Comparison of ENCODE assay signal across 8 mouse cellular contexts in the genomic region with DNA sequence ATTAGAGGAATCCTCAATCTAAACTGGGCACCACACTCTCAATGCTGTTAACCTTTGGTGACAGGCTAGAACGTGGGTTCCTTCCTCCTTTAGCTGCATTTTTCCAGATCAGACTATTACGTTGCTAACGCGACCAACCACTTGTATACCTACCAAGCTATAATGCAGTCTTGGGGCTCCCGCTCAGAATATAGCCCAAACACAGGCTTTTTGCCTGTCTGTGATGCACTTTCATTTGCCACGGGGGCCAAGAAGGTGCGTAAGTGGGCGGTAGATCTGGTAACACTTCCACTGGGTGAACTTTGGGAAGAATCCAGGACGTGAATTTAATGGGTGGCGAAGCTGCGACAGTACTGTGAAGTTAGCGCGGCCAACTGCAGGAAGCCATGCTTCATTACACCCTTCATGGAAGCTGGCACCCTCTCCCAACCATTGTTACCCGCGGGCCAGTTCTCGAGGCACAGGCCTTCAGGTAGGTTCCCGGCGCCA. TPM values are rescaled to one million over a fixed set of nuclear protein-coding genes. Genes with fewer than 3 reads are reported as not detected.
DNase-seq lines count a peak whose midpoint lies in the region; ATAC-seq lines count a peak whose summit lies in the region.

No protein-coding gene starts in this region.

- peaks cover 12% of the 10 kb centered on the region for H3K4me1 ChIP-seq in forebrain, embryonic 16.5 days (replicated peaks; ENCODE audit: control insufficient read depth, insufficient read depth, low read length)
- H3K4me1 ChIP-seq in hindbrain, embryonic 14.5 days (replicated peaks; ENCODE audit: control insufficient read depth, insufficient read depth, low read length), result peaks cover 16% of the 10 kb centered on the region

- ATAC-seq in forebrain, embryonic 16.5 days, result peak; percentile 66
- ATAC-seq in hindbrain, embryonic 14.5 days (ENCODE audit: low FRiP score), result peak; percentile 61

- peak overlapping the region; percentile 99 for H3K27ac ChIP-seq in forebrain, embryonic 16.5 days (ENCODE audit: low read length)
- H3K27ac ChIP-seq in hindbrain, embryonic 14.5 days, result peak overlapping the region; percentile 99
- H3K27ac ChIP-seq in macrophage, result peak overlapping the region; percentile 68

- H3K9ac ChIP-seq in forebrain, embryonic 16.5 days (replicated peaks; ENCODE audit: low read depth, low read length), result peak overlapping the region; percentile 95
- peak overlapping the region; percentile 94 for H3K9ac ChIP-seq in hindbrain, embryonic 14.5 days

- H3K79me2 ChIP-seq in macrophage (ENCODE audit: inconsistent target), result peaks cover 35% of the 10 kb centered on the region

- peak; percentile 41 for DNase-seq in ovary, adult 18-20 months (ENCODE audit: low spot score)
- no peak for DNase-seq in ovary, postnatal 36 days (ENCODE audit: low spot score)
- peak; percentile 83 for DNase-seq in brain, adult 2 months (ENCODE audit: low read depth, low spot score)
- DNase-seq in hindbrain, embryonic 14.5 days (ENCODE audit: low spot score), result peak; percentile 72
- DNase-seq in left cerebral cortex, adult 8-10 months (ENCODE audit: low spot score in 2 of 2), result peak; percentile 49 to 67
- DNase-seq in right cerebral cortex, postnatal 36 days (ENCODE audit: low spot score in 2 of 2), result peak; percentile 32 to 43

- H3K9me3 ChIP-seq in forebrain, embryonic 16.5 days (ENCODE audit: control insufficient read depth, low read length), result no peaks in the 10 kb centered on the region
- no peaks in the 10 kb centered on the region for H3K9me3 ChIP-seq in hindbrain, embryonic 14.5 days (ENCODE audit: control insufficient read depth, low read length)

- no peaks in the 10 kb centered on the region for H3K36me3 ChIP-seq in forebrain, embryonic 16.5 days (ENCODE audit: control insufficient read depth, insufficient read depth)
- peaks cover 7% of the 10 kb centered on the region; the same call in 1 of the 2 replicates for H3K36me3 ChIP-seq in hindbrain, embryonic 14.5 days (replicated peaks; ENCODE audit: control insufficient read depth, insufficient read depth)
- H3K36me3 ChIP-seq in macrophage (ENCODE audit: inconsistent target), result peaks cover 7% of the 10 kb centered on the region; the same call in 1 of the 2 replicates

- no peaks in the 10 kb centered on the region for H3K27me3 ChIP-seq in forebrain, embryonic 16.5 days (replicated peaks; ENCODE audit: control insufficient read depth, insufficient read depth, low read length)
- H3K27me3 ChIP-seq in hindbrain, embryonic 14.5 days (ENCODE audit: control insufficient read depth, insufficient read depth, low read length), result no peaks in the 10 kb centered on the region

- under 1% methylated on average over 18 of the region's 18 CpGs for WGBS in forebrain, embryonic 16.5 days
- under 1% methylated on average over 18 of the region's 18 CpGs for WGBS in hindbrain, embryonic 14.5 days
- 0% methylated on average over 18 of the region's 18 CpGs for WGBS in macrophage (ENCODE audit: missing documents)

- peak overlapping the region; percentile 78 for H3K4me3 ChIP-seq in forebrain, embryonic 16.5 days (replicated peaks; ENCODE audit: low read length)
- H3K4me3 ChIP-seq in hindbrain, embryonic 14.5 days (replicated peaks; ENCODE audit: low read length), result peak overlapping the region; percentile 85
- peak overlapping the region; percentile 69 for H3K4me3 ChIP-seq in macrophage (ENCODE audit: inconsistent target)

- H3K4me2 ChIP-seq in forebrain, embryonic 16.5 days (ENCODE audit: low read length), result peak overlapping the region; percentile 87
- peak overlapping the region; percentile 63 for H3K4me2 ChIP-seq in hindbrain, embryonic 14.5 days (replicated peaks)

RNA-seq across cellular contexts. Expression of a gene that starts 8.8 kb away (rescaled TPM):
- 53.8 and 56.0 TPM in 2 replicates for polyA plus RNA-seq in forebrain, embryonic 16.5 days (2015; fragmentation: Nextera tagmentation; extraction: Ambion mirVana)
- polyA plus RNA-seq in hindbrain, embryonic 14.5 days (2014; fragmentation: Nextera tagmentation; extraction: Ambion mirVana), result 26.8 and 33.1 TPM in 2 replicates
- total RNA-seq in left cerebral cortex, adult 8-10 months (2022), result 10 to 100 TPM; 53.3 to 62.7 (median 56.5) TPM
- total RNA-seq in macrophage (2018; cell fraction: chromatin; rRNA removed), result 100 to 1,000 TPM in 22 of 26 experiments, 10 to 100 TPM in 4; 46.2 to 299 (median 188) TPM
- total RNA-seq in macrophage (2018; cell fraction: cytosol; rRNA removed), result 10 to 100 TPM in 24 of 26 experiments, 1 to 10 TPM in 2; 4.9 to 29.0 (median 20.5) TPM
- total RNA-seq in macrophage (2018; cell fraction: nucleus; rRNA removed), result 100 to 1,000 TPM in 9 of 26 experiments, 10 to 100 TPM in 17; 34.7 to 160 (median 79.6) TPM
- 14.8 to 17.0 TPM (median 16.7 TPM) in 3 replicates for polyA plus RNA-seq in macrophage (2018)

RNA-seq across cellular contexts. Expression of a gene that starts 15.0 kb away (rescaled TPM):
- polyA plus RNA-seq in forebrain, embryonic 16.5 days (2015; fragmentation: Nextera tagmentation; extraction: Ambion mirVana), result 9.8 and 13.4 TPM in 2 replicates
- polyA plus RNA-seq in hindbrain, embryonic 14.5 days (2014; fragmentation: Nextera tagmentation; extraction: Ambion mirVana), result 4.9 and 5.4 TPM in 2 replicates
- total RNA-seq in left cerebral cortex, adult 8-10 months (2022), result 10 to 100 TPM in 1 of 4 experiments, 1 to 10 TPM in 3; 7.9 to 10.6 (median 8.5) TPM
- total RNA-seq in macrophage (2018; cell fraction: chromatin; rRNA removed), result 1 to 10 TPM in 2 of 26 experiments, under 1 TPM in 2, not detected in 22; 0.15 to 1.3 (median 0.61) TPM
- under 1 TPM in 5 of 26 experiments, not detected in 21; 0.04 to 0.26 (median 0.05) TPM for total RNA-seq in macrophage (2018; cell fraction: cytosol; rRNA removed)
- under 1 TPM in 1 of 26 experiments, not detected in 25; 0.34 TPM for total RNA-seq in macrophage (2018; cell fraction: nucleus; rRNA removed)
- polyA plus RNA-seq in macrophage (2018), result not detected in 3 replicates

RNA-seq across cellular contexts. Expression of a gene that starts 26.3 kb away (rescaled TPM):
- polyA plus RNA-seq in forebrain, embryonic 16.5 days (2015; fragmentation: Nextera tagmentation; extraction: Ambion mirVana), result 9.6 and 14.1 TPM in 2 replicates
- polyA plus RNA-seq in hindbrain, embryonic 14.5 days (2014; fragmentation: Nextera tagmentation; extraction: Ambion mirVana), result 5.7 and 6.3 TPM in 2 replicates
- 1 to 10 TPM; 1.8 to 3.5 (median 2.2) TPM for total RNA-seq in left cerebral cortex, adult 8-10 months (2022)
- total RNA-seq in macrophage (2018; cell fraction: chromatin; rRNA removed), result 1 to 10 TPM in 2 of 26 experiments, under 1 TPM in 2, not detected in 22; 0.23 to 1.8 (median 0.97) TPM
- under 1 TPM in 12 of 26 experiments, not detected in 14; 0.03 to 0.15 (median 0.05) TPM for total RNA-seq in macrophage (2018; cell fraction: cytosol; rRNA removed)
- total RNA-seq in macrophage (2018; cell fraction: nucleus; rRNA removed), result under 1 TPM in 5 of 26 experiments, not detected in 21; 0.12 to 0.34 (median 0.17) TPM
- polyA plus RNA-seq in macrophage (2018), result 0.09 to 0.53 TPM in 2 of 3 replicates, not detected in the other
